Mouse (Mus musculus): Measurements from ENCODE around the gene Clic1.

Gene Clic1

DNA sequence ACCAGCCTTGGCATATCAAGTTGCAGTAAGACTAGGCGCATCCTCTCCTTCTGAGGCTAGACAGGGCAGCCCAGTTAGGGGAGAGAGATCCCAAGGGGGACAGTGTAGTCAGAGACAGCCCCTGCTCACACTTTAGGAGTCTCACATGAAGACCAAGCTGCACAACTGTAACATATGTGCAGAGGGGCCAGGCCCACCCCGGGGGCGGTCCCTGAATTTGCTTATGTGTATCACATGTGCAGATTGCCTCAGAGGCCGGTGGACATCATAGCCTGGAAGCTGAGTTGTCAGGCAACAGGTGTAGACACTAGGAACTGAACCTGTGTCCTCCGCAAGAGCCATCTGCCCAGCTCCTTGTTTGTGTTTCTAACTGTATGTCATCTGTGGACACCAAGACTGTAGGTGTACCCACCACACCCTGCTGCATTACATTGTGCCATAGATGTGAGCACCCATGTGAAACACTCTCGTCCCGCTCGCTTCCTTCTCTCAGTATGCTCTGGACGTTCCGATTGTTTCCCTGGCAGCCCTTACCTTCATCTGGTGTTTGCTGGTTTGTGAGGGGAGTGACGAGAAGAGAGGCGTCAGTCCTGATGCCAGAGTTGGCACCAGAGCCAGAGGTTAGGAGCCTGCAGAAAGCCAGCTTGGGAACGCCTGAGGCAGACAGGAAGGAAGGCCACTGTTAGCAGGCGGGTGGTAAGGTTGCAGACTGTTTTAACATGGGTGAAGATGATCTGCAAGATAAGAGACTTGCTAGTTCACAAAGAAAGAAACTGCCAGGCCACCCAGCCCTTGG lies 42.8 kb downstream of the Clic1 start:
- DNase-seq (ENCODE audit: low spot score in 2 of 2) = no peak

DNA sequence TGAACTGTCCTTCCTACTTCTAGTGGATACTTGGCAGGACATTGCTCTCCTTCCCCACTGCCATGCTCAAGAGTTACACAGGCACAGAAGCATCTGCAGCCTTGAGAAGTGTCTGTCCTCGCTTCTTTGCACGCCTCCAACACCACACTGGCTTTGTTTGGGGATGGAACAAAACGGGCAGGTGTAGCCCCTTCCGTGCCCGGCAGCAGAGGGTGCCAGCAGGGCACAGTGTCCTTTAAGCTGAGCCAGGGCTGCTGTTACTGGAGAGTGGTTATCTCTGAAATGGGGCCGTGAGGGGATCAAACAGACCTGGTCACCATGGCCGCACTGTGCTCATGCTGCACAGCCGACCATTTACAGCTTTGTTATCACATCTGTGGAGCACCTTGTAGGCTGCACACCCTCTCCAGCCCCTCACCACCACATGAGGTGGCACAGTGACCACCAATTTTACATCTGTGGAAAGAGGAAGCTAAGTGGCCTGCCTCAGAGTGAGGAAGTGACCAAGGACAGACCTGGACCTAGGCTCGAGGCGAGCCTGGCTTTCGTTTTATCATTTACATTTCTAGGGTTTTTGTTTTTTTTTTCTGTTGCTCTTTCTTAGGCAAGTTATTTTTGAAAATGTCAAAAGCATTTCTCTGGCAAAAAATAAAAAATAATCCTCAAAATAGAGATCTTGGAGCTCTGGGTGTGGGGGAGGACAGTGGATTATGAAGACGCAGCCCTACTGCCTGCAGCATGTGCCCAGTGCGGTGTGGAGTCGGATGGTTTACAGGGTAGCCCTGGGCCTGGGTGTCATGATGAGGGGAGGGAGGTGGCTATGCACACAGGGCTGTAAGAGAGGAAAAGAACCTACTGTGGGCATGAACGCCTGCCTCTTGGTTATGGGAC lies 45.0 kb downstream of the Clic1 start:
- no peak for DNase-seq (ENCODE audit: low spot score in 2 of 2)

DNA sequence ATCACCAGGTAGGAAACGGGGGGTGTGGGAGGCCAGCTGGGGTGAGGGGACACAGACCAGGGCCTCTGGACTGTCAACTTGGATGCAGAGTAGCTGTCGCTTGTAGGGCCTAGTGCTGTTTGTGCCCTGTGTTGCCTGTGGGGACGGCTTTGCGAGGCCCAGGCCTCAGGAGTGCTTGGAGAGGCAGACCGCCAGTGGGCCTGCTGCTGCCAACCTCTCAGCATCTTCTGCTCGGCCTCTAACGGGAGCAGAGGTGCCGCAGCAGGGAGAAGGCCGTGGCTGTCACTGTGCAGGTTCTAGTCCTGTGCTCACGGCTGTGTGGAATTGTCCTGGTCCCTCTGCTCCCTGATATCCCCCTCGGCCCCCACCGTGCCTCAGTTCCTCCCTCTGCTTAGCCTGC lies 46.8 kb downstream of the Clic1 start:
- DNase-seq (ENCODE audit: low spot score in 2 of 2) = no peak

- DNase-seq (ENCODE audit: low spot score in 2 of 2) = peak in 1 of 2 experiments; percentile 56
Measured at GRCm38 (mm10) chr17:35097164-35097655, 47.4 kb downstream of the Clic1 start.

- DNase-seq (ENCODE audit: low spot score in 2 of 2) = no peak
Measured at GRCm38 (mm10) chr17:35100196-35100765, 50.5 kb downstream of the Clic1 start.

GRCm38 (mm10) chr17:35101161-35101560 lies 51.4 kb downstream of the Clic1 start:
- no peak for DNase-seq (ENCODE audit: low spot score in 2 of 2)

DNA sequence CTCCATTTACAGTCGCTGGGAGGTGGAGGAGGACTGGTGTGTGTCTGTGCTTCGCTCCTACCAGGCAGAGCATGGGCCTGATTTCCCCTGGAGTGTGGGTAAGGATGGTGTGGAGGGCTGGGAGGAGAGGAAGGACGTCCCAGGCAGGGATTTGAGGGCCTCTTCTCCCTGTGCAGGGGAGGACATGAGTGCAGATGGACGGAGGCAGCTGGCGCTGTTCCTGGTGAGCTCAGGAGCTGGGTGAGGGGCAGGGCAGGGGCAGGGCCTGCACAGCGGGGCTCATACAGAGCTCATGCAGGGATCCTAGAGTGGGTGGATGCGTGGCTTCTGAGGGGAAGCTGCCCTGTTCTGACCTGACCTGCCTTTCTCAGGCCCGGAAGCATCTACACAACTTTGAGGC lies 52.5 kb downstream of the Clic1 start:
- no peak for DNase-seq (ENCODE audit: low spot score in 2 of 2)

- no peak for DNase-seq (ENCODE audit: low spot score in 2 of 2)
Measured at GRCm38 (mm10) chr17:35103221-35103690, 53.5 kb downstream of the Clic1 start.

GRCm38 (mm10) chr17:35104079-35104478 lies 54.3 kb downstream of the Clic1 start:
- DNase-seq (ENCODE audit: low spot score in 2 of 2) = no peak

DNA sequence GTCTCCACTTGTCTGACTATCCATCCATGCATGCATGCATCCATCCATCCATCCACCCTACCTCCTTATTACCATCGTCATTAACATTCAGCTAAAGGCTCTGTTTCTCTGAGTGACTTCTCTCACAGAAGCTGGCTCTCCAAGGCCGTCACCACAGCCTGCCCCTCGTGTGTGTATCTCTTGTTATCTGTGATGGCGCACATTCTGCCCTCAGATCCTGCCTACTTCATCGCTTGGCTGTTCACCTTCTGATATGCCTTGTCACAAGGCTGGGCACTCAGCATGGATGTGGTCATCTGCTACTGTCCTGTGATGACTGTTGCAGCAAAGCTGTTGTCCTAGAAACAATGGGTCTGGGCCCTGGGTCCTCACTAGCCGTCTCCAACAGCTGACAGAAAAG lies 55.0 kb downstream of the Clic1 start:
- no peak for DNase-seq (ENCODE audit: low spot score in 2 of 2)

DNA sequence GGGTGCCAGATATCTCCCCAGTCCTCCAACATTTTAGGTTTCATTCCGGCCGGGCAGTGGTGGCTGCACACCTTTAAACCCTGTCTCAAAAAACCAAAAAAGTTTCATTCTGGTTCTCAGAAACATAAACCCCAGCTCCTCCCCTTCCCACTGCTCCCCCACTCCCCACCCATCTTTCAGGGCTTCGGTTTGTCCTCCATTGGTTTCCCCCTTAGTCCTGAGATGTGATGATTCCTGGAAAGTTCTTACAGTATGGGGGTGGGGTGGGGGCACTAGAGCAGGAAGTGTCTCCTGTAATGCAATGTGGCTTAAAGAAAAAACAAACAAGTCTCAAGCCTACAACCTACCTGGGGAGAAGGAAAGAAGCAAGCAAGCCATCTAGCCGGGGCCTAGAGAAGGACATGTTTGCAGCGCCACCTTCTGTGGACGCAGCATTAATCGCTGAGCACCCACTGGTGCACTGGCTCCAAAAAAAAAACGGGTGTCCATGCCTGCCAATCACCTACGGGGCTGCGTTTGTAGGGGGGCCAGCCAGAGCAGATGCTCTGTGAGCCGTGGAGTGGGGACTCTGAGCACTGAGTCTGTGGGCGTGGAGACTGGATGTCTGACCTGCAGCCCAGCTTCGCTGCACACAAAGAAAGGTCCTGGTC lies 56.1 kb downstream of the Clic1 start:
- peak in 1 of 2 experiments; percentile 58 for DNase-seq (ENCODE audit: low spot score in 2 of 2)

DNA sequence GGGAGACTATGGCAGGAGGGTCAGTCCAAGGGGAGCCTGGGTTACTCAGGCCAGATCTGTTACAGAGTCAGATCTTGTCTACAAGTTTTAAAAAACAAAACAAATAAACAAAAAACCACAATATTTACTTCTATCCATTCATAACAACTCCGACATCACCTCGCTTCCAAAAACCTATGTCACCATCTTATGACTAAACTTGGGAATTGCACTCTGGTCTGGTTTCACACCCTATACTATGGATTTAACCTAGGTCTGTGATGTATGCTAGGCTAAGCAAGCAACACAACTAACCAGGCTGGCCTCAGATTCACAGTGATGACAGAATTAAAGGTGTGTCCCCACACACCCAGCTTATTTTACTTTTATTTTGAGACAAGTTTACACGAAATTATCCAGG lies 56.8 kb downstream of the Clic1 start:
- DNase-seq (ENCODE audit: low spot score in 2 of 2) = no peak

DNA sequence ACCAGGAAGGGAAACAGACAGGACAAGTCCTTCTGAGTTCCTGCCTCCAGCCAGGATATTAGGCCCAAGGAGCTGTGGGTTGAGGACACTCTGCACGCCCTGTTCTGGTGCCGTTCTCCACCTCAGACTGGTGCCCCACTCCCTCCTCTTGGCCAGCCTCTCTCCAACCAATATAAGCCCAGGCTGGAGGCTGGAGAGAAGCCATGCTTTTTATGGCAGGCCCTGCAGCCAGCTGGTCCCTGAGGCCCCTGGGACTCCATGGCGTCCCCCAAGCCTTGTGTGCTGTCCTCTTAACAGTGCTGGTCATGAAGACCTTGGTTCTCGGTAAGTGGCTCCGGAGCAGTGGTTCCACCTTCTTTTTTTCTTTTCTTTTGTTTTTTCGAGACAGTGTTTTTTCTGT lies 58.3 kb downstream of the Clic1 start, which contains the start of gene Ly6g5c:
TSS of gene Ly6g5c (plus strand) at position 183 of the 400 bp plus-strand sequence.
- peak in 1 of 2 experiments; percentile 46 for DNase-seq (ENCODE audit: low spot score in 2 of 2)

Measured in cerebellum, postnatal 4 days (tissue).